Mouse (Mus musculus): ENCODE data around the gene Tsc1.
A peak's percentile ranks its signal among the peaks of the same experiment; 100 is the strongest.

Tsc1 gene

DNA sequence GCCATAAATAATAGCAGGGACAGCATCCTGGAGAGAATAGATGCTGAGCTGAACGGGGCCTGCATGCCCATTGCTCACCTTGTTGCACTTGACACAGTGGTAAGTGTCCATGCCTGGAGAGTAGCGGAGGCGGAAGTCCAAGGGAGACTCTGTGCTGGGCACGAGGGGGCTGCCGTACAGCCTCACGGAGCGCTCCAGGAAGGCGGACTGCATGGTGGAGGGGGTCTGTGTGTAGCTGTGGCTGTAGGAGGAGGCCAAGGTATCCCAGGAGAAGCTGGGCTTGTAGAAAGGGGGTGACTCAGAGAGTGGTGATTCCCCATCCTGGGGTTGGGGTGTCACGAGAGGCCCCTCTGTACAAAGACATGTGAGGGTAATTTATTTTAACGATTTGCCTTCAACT lies 27.4 kb upstream of the Tsc1 start:
- DNase-seq (ENCODE audit: low read depth, low spot score): no peak

DNA sequence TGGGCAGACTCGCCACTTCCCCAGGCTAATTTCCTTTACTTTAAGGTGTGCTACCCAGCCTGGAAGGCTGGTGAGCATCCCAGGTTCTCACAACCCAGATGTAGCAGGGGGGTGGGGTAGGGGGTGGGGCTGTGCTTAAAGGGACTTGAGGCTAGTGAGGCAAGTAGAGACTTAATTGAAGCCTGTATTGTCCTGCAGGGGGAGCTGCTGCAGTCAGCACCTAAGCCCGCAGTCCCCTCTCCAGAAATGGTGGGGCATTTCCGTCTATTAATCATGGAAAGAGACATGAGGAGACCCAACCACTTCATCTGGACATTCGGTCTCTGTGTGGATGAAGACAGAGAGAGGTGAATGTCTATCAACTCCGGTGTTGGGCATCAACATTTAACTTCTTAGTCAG lies 24.7 kb upstream of the Tsc1 start:
- peak; percentile 87 for DNase-seq (ENCODE audit: low read depth, low spot score)

DNA sequence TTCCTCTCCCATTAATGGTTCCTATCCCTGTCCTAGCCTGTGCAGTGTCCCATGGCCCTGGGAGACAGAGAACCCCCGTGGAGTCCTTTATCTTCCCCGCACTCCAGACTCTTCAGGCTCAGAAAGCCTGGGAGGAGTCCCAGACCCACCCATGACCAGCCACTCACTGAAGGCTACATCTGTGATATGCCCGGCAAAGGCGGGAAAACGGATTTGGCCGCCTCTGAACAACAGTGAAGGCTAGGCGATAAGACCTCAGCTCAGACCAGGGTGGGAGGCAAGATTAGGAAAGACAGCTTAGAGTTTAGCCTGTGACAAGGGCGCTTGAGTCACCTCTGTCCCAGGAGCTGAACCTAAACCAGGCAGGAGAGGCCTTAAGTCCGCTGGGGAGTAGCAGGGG lies 24.2 kb upstream of the Tsc1 start:
- DNase-seq (ENCODE audit: low read depth, low spot score): no peak

DNA sequence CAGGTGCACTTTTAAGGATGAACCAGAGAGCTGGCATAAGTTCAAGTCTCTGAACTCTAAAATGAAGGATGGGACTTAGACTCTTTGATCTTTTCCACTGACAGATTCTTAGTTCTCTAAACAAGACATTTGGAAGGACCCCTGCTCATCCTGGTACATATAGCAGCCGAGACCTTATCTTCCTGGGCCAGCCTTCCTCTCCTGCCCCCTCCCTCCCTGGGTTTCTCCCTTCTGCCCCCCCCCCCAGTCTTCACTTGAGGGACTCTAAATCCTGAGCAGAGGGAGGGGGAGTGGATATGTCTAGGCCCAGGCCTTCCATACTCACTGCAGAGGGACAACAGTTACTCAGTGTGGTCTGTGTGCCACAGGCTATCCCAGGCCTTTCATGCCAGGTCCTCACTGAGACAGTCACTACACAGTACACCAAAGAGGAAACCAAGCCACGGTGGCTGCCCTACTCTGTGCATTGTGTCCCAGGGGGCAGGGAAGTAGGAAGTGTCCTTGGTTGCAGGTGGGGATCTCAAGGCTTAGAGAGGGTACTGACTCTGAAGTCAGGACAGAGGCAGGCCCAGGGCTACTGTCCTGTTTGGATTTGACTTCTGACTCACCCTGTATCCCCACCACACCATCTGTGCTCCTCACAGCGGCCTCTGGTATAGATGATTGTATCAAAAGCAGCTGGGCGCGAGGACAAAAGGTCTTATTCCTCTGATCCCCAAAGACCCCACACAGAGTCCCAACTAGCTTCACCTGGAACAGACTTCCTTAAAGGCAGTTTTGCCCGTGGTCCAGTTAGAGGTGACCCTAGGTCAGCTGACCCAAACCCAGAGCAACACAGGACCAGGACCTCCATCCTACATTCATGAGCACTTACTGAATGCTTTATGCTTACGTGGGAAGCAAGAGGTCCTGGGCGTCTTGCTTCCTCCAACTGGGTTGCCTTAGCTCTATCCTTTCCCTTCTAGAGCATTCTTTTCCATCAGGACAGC lies 23.2 kb upstream of the Tsc1 start:
- no peak for DNase-seq (ENCODE audit: low read depth, low spot score)

DNA sequence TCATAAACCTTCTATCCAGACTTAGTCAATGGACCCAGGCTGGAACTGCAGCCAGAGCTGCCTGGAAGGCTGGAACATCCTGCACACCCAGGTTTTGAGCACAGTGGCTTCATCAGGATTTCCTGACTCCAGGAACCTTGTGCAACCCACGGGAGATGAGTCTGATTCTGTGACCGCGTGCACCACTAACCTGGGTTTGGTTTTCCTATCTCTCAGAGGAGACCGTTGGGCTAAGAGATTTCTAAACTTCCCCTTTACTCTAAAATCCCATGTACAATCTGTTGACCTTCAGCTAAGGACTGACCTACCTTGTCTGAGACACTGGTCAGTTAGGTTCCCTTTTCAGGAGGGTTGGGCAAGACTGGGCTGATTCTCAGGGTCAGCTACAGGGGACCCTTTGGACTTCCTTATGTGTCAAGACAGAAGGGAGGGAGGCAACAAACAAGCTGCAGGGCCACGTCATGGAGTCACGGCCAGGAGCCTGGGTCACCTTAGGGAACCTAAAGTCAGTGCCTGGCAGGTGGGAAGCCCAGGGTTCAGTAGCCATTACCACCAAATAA lies 22.2 kb upstream of the Tsc1 start:
- no peak for DNase-seq (ENCODE audit: low read depth, low spot score)

DNA sequence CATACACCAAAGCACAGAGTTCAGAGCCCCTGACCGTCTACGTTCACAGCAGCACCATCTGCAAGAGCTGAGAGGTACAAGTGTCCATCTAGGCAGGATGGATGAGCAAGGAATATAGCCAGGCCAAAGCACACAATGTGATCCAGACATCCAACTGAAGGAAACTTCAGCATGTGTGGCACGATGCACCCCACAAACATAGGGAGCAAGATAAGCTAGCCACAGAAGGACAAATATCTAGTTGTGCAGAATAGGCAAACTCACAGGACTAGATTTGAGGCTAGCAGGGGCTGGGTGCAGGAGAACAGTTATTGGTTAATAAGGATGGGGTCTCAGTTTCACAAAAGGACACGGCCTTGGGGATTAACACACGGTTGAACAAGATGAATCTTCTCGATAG lies 21.7 kb upstream of the Tsc1 start:
- DNase-seq (ENCODE audit: low read depth, low spot score): no peak

DNA sequence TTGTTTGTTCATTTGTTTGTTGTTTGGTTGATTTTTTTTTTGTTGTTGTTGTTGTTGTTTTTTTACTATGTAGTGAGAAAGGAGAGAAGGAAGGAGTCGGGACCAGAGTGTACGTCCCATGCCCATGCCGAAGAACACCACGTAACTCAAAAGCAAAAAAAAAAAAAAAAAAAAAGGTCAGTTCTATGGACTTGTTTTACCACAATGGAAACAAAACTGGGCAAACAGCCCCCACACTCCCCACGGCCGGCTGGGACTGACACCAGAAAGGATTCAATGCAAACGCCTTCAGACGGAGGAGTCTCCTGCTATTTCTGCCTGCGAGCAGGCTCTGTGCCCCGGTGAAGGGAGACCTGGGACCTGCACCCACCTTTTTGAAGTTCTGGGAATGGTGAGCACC lies 20.5 kb upstream of the Tsc1 start:
- no peak for DNase-seq (ENCODE audit: low read depth, low spot score)

DNA sequence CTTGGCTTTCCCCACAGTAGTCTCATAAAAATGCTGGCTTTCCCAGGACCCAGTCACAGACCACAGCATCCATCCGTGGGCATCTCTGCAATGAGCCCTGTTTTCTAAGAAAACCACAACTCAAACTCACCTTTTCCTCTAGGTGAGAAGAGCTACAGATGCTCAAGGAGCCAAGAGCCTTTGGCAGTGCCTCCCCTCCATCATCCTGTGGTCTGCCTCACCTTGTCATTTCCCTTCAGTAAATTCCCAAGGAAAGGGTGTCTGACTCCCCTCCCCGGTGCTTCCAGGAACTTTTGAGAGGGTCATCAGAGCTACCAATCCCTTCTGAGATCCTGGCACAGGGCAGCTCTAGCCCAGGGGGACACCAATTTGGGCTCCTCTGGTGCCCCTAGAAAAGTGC lies 19.9 kb upstream of the Tsc1 start:
- DNase-seq (ENCODE audit: low read depth, low spot score): no peak

DNA sequence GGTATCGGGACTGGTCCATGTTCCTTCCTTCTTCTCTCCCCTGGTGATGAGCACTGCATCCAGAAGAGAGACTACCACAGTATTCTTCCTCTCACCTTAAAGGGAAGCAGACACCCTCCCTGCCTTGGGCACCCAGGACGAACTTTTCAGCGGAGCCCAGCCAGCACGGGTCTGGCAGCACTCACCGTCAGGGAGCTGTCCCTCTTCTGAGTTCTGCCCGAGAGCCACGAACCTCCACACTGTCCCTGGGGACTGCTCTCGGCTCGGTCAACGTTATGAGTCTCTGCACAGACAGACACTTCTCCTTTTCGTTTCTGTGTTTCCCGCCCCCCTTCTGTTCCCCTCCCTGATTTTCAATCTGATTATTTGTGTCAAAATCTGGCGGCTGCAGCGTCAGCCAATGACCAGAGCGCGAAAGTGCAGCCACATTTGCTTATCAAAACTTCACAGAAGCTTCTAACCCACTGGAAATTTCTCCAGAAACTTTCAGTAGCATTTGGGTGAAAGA lies 19.3 kb upstream of the Tsc1 start, which contains the start of gene Gfi1b:
TSS of gene Gfi1b (minus strand) at position 319 of the 508 bp plus-strand sequence.
- DNase-seq (ENCODE audit: low read depth, low spot score): no peak

DNA sequence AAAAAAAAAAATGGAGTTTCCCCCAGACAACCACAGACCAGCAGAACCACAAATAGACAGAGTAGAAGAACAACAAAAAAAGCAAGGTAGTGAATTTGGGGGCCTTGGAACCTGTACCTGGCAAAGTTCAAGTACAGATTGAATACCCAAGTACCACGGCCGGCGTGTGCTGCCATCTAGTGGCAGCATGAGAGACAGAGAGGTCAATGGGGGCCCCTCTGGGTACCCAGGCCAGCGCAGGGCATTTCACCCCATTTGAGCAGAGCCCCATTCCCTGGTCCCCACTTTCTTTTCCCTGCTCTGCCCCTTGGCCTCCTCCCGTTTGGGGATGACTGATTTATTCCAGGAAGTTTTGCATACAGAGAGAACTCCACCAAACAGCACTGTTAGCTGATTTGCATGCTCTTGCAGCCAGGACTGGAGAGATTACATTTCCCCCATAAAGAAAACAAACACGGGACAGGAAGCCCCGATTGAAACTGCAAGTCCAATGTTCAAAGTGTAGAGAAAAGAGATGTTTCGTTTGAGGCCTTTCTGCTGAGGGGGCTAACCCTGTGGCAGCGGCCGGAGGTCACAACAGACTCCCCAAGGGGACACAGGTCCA lies 18.4 kb upstream of the Tsc1 start:
- DNase-seq (ENCODE audit: low read depth, low spot score): peak; percentile 36

DNA sequence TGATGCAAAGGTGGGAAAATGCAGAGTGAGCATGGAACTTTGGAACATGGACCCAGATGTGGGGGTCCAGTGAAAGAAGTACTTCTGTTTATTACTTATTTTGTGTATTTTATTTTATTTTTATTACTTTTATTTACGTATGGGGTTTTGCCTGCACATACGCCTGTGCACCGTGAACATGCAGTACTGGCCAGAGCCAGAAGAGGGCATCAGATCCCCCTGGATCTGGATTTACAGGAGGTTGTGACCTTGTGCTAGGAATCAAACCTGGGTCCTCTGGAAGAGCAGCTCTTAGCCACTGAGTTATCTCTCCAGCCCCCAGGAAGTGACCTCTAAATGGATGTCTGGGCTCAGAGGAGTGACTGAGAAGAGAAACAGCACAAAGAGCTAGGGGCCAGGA lies 16.2 kb upstream of the Tsc1 start:
- DNase-seq (ENCODE audit: low read depth, low spot score): peak; percentile 71

DNA sequence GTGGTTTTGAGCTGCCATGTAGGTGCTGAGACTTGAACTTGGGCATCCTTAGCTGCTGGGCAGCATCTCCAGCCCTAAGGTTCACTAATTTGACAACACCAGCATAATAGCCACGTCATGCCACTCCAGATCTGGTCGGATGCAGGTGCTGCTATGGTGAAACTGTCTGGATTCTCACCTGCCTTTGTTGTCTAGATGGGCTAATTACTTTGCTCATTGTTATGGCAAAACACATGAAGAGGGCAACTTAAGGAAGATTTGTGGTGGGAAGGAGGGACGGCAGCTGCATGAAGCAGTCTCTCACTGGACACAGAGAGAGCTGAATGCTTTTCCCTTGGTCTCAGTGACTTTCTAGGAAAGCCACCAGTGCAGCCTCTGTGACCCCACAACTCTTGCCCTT lies 15.0 kb upstream of the Tsc1 start:
- DNase-seq (ENCODE audit: low read depth, low spot score): peak; percentile 52

DNA sequence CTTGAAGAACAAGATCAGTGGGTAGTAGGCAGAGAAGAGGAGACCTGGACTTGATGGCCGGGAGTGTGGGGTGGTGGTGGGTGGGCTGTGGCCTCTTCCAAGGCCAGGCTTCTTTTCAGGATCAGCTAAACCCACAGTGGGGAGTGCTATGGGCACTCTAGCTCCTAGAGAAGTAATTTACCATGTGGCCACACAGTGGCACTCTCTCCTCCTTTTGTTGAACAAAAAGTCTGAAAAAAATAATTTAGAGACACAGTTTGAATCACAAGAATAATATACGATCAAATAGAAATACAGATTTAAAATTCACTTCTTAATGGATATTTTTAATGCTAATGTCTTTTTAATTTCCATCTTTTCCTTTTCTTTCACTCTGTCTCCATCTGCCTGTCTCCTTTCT lies 13.0 kb upstream of the Tsc1 start:
- no peak for DNase-seq (ENCODE audit: low read depth, low spot score)

DNA sequence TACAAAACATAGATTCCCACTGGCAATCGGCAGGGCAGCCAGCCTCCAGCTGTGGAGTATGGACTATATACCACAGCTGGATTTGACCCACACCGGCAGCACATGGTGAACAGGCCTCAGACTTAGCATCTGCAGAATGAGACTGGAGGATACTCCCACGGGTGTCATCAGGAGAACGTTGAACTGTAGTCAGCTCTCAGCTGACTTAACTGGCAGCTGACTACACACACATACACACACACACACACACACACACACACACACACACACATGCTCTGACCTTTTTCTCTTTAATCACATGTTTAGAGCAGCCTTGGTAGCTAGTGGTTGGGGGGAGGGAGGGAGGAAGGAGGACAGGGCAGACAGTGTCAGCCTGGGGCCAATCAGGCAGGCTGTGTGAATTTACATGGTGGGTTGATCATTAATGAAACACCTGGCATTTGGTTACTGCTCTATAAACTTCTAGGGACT lies 11.1 kb upstream of the Tsc1 start:
- no peak for DNase-seq (ENCODE audit: low read depth, low spot score)

DNA sequence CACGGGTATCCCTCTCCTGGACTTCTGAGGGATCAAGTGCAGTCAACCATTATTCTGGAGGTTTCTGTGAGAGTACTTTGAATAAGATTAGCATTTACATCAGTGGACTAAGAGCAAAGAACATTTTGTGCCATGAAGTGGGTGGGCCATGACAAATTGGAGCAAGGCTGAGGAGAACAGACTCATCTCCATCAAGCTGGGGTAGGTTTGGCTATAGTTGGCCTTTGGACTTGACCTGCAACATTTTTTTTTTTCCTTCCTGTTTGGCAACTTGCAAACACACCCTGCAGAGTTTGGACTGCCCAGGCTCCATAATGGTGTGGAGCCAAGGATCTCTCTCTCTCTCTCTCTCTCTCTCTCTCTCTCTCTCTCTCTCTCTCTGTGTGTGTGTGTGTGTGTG lies 8.4 kb upstream of the Tsc1 start:
- DNase-seq (ENCODE audit: low read depth, low spot score): no peak

DNA sequence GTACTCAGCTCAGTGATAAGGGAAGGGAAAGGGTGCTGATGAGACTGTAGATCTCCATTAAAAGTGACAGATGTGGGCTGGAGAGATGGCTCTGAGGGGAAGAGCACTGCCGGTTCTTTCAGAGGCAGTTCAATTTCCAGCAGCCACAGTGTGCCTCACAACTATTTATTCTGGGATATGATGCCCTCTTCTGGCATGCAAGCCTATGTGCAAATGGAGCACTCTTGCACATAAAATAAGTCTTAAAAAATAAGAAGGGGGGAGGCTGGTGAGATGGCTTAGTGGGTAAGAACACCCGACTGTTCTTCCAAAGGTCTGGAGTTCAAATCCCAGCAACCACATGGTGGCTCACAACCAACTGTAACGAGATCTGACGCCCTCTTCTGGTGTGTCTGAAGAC lies 7.9 kb upstream of the Tsc1 start:
- DNase-seq (ENCODE audit: low read depth, low spot score): no peak

DNA sequence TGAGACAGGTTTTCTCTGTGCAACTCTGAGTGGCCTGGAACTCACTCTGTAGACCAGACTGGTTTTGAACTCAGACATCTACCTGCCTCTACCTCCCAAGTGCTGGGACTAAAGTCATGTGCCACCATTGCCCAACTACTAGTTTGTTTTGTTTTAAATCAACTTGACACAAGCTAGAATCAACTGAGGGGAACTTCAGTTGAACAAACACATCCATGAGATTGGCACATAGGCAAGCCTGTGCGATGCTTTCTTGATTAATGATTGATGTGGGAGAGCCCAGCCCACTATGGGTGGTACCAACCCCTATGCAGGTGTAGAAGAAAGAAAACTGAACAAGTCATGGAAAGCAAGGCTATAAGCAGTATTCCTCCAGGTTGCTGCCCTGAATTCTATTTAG lies 5.8 kb upstream of the Tsc1 start:
- DNase-seq (ENCODE audit: low read depth, low spot score): no peak

DNA sequence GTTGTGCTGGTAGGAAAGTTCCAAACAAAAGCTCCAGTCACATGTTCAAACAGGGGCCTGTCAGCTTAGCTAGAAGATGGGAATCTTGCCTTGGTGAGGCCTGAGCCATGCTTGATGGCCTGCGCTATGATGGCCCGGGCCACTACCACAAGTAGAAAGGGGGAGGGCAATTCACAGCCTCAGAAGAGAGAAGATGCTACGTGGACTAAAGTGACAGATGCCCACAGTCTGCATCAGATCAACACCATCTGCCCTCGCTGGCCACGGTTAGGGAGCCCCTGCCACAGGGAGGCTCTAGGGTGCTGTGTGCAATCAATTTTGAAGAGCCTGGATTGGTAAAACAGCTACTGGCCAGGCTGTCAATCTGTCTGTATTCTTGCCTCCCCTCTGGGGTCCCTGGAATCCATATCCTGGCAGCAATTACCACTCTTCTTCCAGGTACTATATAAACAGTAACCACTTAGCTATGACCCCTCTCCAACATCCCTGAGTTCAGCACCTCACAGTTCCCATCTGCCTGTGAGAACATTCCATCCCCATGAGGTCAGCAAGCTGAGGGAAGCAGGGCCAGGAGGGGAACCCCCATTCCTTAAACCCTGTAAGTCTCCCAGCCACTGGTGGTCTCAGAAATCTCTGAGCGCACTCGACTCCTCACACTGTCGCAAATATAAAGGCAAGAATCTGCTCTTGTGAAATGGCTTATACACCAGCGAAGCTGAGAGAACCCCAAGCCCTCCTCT lies 3.8 kb upstream of the Tsc1 start:
- no peak for DNase-seq (ENCODE audit: low read depth, low spot score)

DNA sequence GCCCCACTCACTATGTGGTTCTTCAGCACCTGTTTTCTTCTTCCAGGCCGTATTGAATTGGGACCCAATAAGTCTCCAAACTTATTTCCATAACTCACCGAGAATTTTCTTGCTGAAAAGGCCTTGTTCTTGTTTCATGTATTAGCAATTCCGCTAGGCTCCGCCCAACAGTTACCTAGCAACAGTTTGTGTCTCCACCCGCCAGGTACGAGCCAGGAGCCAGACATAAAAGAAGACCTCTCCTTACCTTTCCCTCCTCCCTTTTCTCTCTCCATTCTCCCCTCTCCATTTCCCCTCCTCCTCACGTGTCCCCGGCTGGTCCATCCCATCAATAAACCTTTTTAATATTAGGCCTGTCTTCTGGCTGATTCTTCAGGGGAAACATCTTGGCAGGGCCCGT lies 2.7 kb upstream of the Tsc1 start:
- DNase-seq (ENCODE audit: low read depth, low spot score): peak; percentile 47

DNA sequence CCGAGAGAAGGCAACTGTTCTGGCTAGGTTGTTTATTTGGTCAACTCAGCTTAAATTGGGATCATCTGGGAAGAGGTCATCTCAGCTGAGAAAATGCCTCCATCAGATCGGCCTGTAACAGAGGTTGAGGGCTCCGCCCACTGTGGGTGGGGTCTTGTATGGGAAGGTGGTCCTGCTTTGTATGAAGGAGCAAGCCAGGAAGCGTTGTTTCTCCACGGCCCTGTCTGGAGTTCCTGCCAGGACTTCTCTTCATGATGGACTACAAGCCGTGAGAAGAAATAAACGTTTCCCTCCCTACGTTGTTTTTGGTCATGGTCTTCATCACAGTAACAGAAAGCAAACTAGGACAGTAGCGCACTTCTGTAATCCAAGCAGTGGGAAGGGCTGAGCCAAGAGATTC lies 2.1 kb upstream of the Tsc1 start:
- peak; percentile 83 for DNase-seq (ENCODE audit: low read depth, low spot score)

DNA sequence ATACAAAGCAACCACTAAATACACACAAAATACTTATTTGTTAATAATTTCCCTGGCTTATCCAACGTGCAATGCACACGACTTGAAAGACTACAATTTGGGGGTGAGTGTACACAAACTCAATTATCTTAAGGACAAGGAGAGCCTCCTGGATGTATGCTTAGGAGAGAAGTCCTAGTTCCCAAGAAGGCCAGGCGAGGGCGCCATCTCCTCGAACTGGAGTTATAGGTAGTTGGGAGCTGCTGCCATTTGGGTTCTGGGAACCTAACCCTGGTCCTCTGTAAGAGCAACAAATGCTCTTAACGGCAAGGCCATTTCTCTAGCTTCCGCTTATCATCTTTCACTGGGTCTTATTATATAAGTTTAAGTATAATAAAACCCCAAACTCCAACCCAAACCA lies 1.2 kb upstream of the Tsc1 start:
- peak; percentile 85 for DNase-seq (ENCODE audit: low read depth, low spot score)

DNA sequence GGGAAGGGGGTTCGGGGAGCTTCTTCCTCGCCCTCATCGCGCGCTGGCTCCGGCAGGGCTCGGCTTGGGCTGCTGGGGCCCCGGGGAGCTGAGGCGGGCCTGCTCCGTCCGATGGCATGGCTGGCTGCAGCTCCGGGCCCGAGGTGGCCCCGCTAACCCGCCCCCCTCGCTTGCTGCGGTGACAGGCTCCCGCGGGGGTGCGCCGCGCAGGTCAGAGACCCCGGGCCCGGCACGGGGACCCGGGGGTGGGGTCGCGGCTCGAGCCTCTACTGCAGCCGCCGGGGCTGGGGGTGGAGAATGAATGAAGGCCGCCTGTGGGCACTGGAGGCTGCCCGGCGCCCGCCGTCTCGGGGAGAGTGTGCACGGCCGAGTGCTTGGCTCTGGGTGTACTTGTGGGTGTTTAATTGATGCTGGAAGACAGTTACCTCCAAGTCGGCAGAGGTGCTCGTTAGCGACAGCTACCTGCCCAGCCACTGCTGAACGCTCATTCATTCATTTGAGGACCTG lies 460 bp downstream of the Tsc1 start:
- DNase-seq (ENCODE audit: low read depth, low spot score): peak; percentile 36

Data from ES-CJ7 (cell line).